Comparison of ENCODE assay signal across 8 mouse cellular contexts in the genomic region with DNA sequence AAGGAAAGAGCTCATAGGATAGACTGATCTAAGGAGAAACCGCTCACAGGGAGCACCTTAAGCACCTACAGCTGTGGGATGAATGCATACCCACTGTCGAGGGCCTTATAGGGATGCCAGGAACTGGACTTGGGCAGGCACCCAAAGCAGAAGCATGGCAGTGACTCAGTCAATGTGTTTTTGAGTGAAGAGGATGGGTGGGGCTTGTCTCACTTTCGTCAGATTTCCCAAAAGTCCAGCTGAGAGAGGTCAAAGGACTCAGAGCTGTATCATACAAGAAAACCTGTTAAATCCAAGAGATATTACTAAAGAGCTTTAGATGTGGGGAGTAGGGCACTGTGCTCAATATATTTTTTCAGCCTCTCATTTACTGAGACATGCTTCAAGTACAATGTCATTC.
DNase-seq lines count a peak whose midpoint lies in the region; ATAC-seq lines count a peak whose summit lies in the region.

No protein-coding gene starts in this region.

- WGBS in limb, embryonic 12.5 days = 80% methylated on average over 3 of the region's 3 CpGs
- WGBS in limb, embryonic 10.5 days = 79% methylated on average over 3 of the region's 3 CpGs
- WGBS in embryonic facial prominence, embryonic 15.5 days = 68% methylated on average over 3 of the region's 3 CpGs
- WGBS in forebrain, embryonic 14.5 days = 82% methylated on average over 3 of the region's 3 CpGs

- no peaks in the 10 kb centered on the region for H3K36me3 ChIP-seq in limb, embryonic 12.5 days
- H3K36me3 ChIP-seq in limb, embryonic 10.5 days = no peaks in the 10 kb centered on the region
- H3K36me3 ChIP-seq in embryonic facial prominence, embryonic 15.5 days = no peaks in the 10 kb centered on the region
- no peaks in the 10 kb centered on the region for H3K36me3 ChIP-seq in forebrain, embryonic 14.5 days (ENCODE audit: control insufficient read depth, insufficient read depth, low read length)

- no peak overlapping the region for H3K4me3 ChIP-seq in limb, embryonic 12.5 days (replicated peaks)
- H3K4me3 ChIP-seq in limb, embryonic 10.5 days = no peak overlapping the region
- 0 out of 2 replicates have a peak overlapping the region, but pooled peaks have one; percentile 4 for H3K4me3 ChIP-seq in embryonic facial prominence, embryonic 15.5 days (replicated peaks)
- no peak overlapping the region for H3K4me3 ChIP-seq in forebrain, embryonic 14.5 days (ENCODE audit: low read depth, low read length)

- H3K27ac ChIP-seq in limb, embryonic 12.5 days = no peak overlapping the region
- no peak overlapping the region for H3K27ac ChIP-seq in limb, embryonic 10.5 days
- H3K27ac ChIP-seq in embryonic facial prominence, embryonic 15.5 days (replicated peaks) = no peak overlapping the region
- H3K27ac ChIP-seq in forebrain, embryonic 14.5 days (ENCODE audit: low read depth, low read length) = no peak overlapping the region

- no peaks in the 10 kb centered on the region for H3K9me3 ChIP-seq in limb, embryonic 12.5 days
- H3K9me3 ChIP-seq in limb, embryonic 10.5 days (replicated peaks) = no peaks in the 10 kb centered on the region
- H3K9me3 ChIP-seq in embryonic facial prominence, embryonic 15.5 days (replicated peaks) = no peaks in the 10 kb centered on the region
- no peaks in the 10 kb centered on the region for H3K9me3 ChIP-seq in forebrain, embryonic 14.5 days (replicated peaks; ENCODE audit: control insufficient read depth, low read length)

- no peak for ATAC-seq in limb, embryonic 12.5 days (ENCODE audit: insufficient number of reproducible peaks, insufficient read depth, low FRiP score, low TSS enrichment, low read depth)
- no peak for ATAC-seq in embryonic facial prominence, embryonic 15.5 days (ENCODE audit: insufficient number of reproducible peaks, low FRiP score, low TSS enrichment, low read depth)
- ATAC-seq in forebrain, embryonic 14.5 days = no peak

- H3K9ac ChIP-seq in limb, embryonic 12.5 days (replicated peaks) = no peak overlapping the region
- no peak overlapping the region for H3K9ac ChIP-seq in embryonic facial prominence, embryonic 15.5 days
- no peak overlapping the region for H3K9ac ChIP-seq in forebrain, embryonic 14.5 days (ENCODE audit: low read length)

- no peaks in the 10 kb centered on the region for H3K27me3 ChIP-seq in limb, embryonic 12.5 days
- no peaks in the 10 kb centered on the region for H3K27me3 ChIP-seq in limb, embryonic 10.5 days (ENCODE audit: low read depth, poor library complexity, severe bottlenecking)
- no peaks in the 10 kb centered on the region for H3K27me3 ChIP-seq in embryonic facial prominence, embryonic 15.5 days
- H3K27me3 ChIP-seq in forebrain, embryonic 14.5 days (replicated peaks; ENCODE audit: control insufficient read depth, insufficient read depth, low read length) = no peaks in the 10 kb centered on the region

- peak overlapping the region; percentile 64 for H3K4me2 ChIP-seq in limb, embryonic 12.5 days
- H3K4me2 ChIP-seq in embryonic facial prominence, embryonic 15.5 days (replicated peaks) = no peak overlapping the region
- H3K4me2 ChIP-seq in forebrain, embryonic 14.5 days (ENCODE audit: low read length) = no peak overlapping the region

- peaks cover 15% of the 10 kb centered on the region for H3K4me1 ChIP-seq in limb, embryonic 12.5 days (replicated peaks)
- peaks cover 12% of the 10 kb centered on the region for H3K4me1 ChIP-seq in limb, embryonic 10.5 days
- peaks cover 22% of the 10 kb centered on the region for H3K4me1 ChIP-seq in embryonic facial prominence, embryonic 15.5 days
- H3K4me1 ChIP-seq in forebrain, embryonic 14.5 days (ENCODE audit: control insufficient read depth, insufficient read depth, low read length) = peaks cover 9% of the 10 kb centered on the region; the same call in 1 of the 2 replicates

- DNase-seq in limb, embryonic 10.5 days (ENCODE audit: low spot score) = no peak
- DNase-seq in kidney, adult 9 months = peak; percentile 73
- DNase-seq in lung, postnatal 36 days = peak; percentile 91
- no peak for DNase-seq in left cerebral cortex, adult 8-10 months (ENCODE audit: low spot score in 2 of 2)
- no peak for DNase-seq in forebrain, embryonic 14.5 days (ENCODE audit: low spot score)
- no peak for DNase-seq in frontal cortex, postnatal 36 days (ENCODE audit: low spot score in 2 of 2)

Comparison
In these comparisons a context has a peak if more than half of its experiments do, and no peak if none do; other contexts are left out.
1. DNase-seq: peak in kidney, adult 9 months (single experiment) and lung, postnatal 36 days (single experiment); none in limb, embryonic 10.5 days (single experiment), left cerebral cortex, adult 8-10 months (0 of 2), forebrain, embryonic 14.5 days (single experiment) and frontal cortex, postnatal 36 days (0 of 2).